Mouse (Mus musculus) MEL (cell line): ENCODE measurements around the gene Sdha. TPM values are rescaled to one million over a fixed set of nuclear protein-coding genes. Genes with fewer than 3 reads are reported as not detected.

ENCODE experiments used
- DNase-seq: peaks from one replicate; pipeline ENCODE4 v3.0.0; 2011; ENCODE audit warnings: low read depth, low spot score
- H3K27ac ChIP-seq: 2 replicates; pipeline ENCODE4 v1.5.1; 2012; ENCODE audit warnings: low read depth, mild to moderate bottlenecking, control low read depth, low read length, moderate library complexity; ENCODE audit not compliant: control insufficient read depth
- H3K27me3 ChIP-seq, 2 experiments: fragments of 150-350 bp in 1 of 2; sonication (generic) in 1 of 2; 2 replicates each; pipeline ENCODE4 v1.6.1; 2012; ENCODE audit warnings: low read length in 2 of 2, mild to moderate bottlenecking in 2 of 2, improper control_type of control experiment in 1 of 2, moderate library complexity in 1 of 2; ENCODE audit not compliant: insufficient read depth in 2 of 2, control insufficient read depth in 1 of 2
- H3K36me3 ChIP-seq, 2 experiments: 2 replicates each; pipeline ENCODE4 v1.6.1; 2012 to 2014; ENCODE audit warnings: low read length in 2 of 2, improper control_type of control experiment in 1 of 2, inconsistent platforms in 1 of 2, mild to moderate bottlenecking in 1 of 2; ENCODE audit not compliant: insufficient read depth in 2 of 2, control insufficient read depth in 1 of 2
- H3K4me1 ChIP-seq, 2 experiments: fragments of 150-350 bp in 1 of 2; sonication (generic) in 1 of 2; 2 replicates each; pipeline ENCODE4 v1.6.1; 2012; ENCODE audit warnings: low read length in 2 of 2, improper control_type of control experiment in 1 of 2, mild to moderate bottlenecking in 1 of 2; ENCODE audit not compliant: insufficient read depth in 2 of 2, control insufficient read depth in 1 of 2
- H3K4me3 ChIP-seq, 2 experiments: fragments of 150-350 bp in 1 of 2; sonication (generic) in 1 of 2; 2 replicates each; pipeline ENCODE4 v1.5.1; 2012; ENCODE audit warnings: low read depth in 2 of 2, low read length in 2 of 2, mild to moderate bottlenecking in 2 of 2, moderate library complexity in 2 of 2, control low read depth in 1 of 2, improper control_type of control experiment in 1 of 2; ENCODE audit not compliant: control insufficient read depth in 1 of 2, insufficient read depth in 1 of 2
- H3K79me2 ChIP-seq: 2 replicates; pipeline ENCODE4 v1.6.1; 2012; ENCODE audit warnings: mild to moderate bottlenecking, low read length, moderate library complexity; ENCODE audit not compliant: control insufficient read depth, poor library complexity, insufficient read depth
- H3K9ac ChIP-seq: 2 replicates; pipeline ENCODE4 v1.6.1; 2012; ENCODE audit warnings: low read depth, mild to moderate bottlenecking, control low read depth, low read length, moderate library complexity; ENCODE audit not compliant: control insufficient read depth, poor library complexity, severe bottlenecking
- H3K9me3 ChIP-seq: fragments of 150-350 bp; sonication (generic); replicated peaks from 2 replicates; pipeline ENCODE4 v1.6.1; 2012; ENCODE audit warnings: mild to moderate bottlenecking, low read length, improper control_type of control experiment, moderate library complexity; ENCODE audit not compliant: insufficient read depth
- BHLHE40 ChIP-seq: IDR thresholded peaks from 2 replicates; pipeline ENCODE4 v1.6.1; 2012; ENCODE audit warnings: low read depth, mild to moderate bottlenecking, inconsistent platforms, low read length, improper control_type of control experiment, borderline replicate concordance
- CHD1 ChIP-seq: IDR thresholded peaks from 2 replicates; pipeline ENCODE4 v1.6.1; 2012; ENCODE audit warnings: low read depth, mild to moderate bottlenecking, inconsistent platforms, low read length, improper control_type of control experiment
- CHD2 ChIP-seq: IDR thresholded peaks from 2 replicates; pipeline ENCODE4 v1.6.1; 2011; ENCODE audit warnings: low read length, improper control_type of control experiment
- CTCF ChIP-seq, 3 experiments: IDR thresholded peaks in 2 of 3; conservative IDR thresholded peaks in 1 of 3; 2 replicates each; pipeline ENCODE4 v1.5.1; 2011 to 2012; ENCODE audit warnings: low read length in 3 of 3, low read depth in 2 of 3, mild to moderate bottlenecking in 2 of 3, improper control_type of control experiment in 1 of 3, inconsistent platforms in 1 of 3, mixed read lengths in 1 of 3, moderate library complexity in 1 of 3; ENCODE audit not compliant: control insufficient read depth in 1 of 3, insufficient read depth in 1 of 3, poor library complexity in 1 of 3, severe bottlenecking in 1 of 3
- E2F4 ChIP-seq: IDR thresholded peaks from 2 replicates; pipeline ENCODE4 v1.6.1; 2011; ENCODE audit warnings: low read depth, low read length, improper control_type of control experiment, borderline replicate concordance
- ELF1 ChIP-seq: IDR thresholded peaks from 2 replicates; pipeline ENCODE4 v1.6.1; 2014; ENCODE audit warnings: low read depth, mild to moderate bottlenecking, inconsistent platforms, low read length, improper control_type of control experiment, moderate library complexity
- EP300 ChIP-seq, 2 experiments: IDR thresholded peaks; 2 replicates each; pipeline ENCODE4 v1.6.1; 2011; ENCODE audit warnings: improper control_type of control experiment in 2 of 2, low read length in 2 of 2, low read depth in 1 of 2, mild to moderate bottlenecking in 1 of 2
- GABPA ChIP-seq: IDR thresholded peaks from 2 replicates; pipeline ENCODE4 v1.6.1; 2012; ENCODE audit warnings: low read depth, mild to moderate bottlenecking, inconsistent platforms, low read length, improper control_type of control experiment, moderate library complexity
- GATA1 ChIP-seq: IDR thresholded peaks from 2 replicates; pipeline ENCODE4 v1.6.1; 2011; ENCODE audit warnings: low read depth, low read length, improper control_type of control experiment
- HCFC1 ChIP-seq: IDR thresholded peaks from 2 replicates; pipeline ENCODE4 v1.6.1; 2012; ENCODE audit warnings: low read depth, mild to moderate bottlenecking, inconsistent platforms, low read length, improper control_type of control experiment, moderate library complexity
- JUND ChIP-seq: IDR thresholded peaks from 2 replicates; pipeline ENCODE4 v1.6.1; 2011; ENCODE audit warnings: low read depth, mild to moderate bottlenecking, improper control_type of control experiment, low read length
- KAT2A ChIP-seq: conservative IDR thresholded peaks from 2 replicates; pipeline ENCODE4 v1.6.1; 2012; ENCODE audit warnings: low read depth, low read length, improper control_type of control experiment, inconsistent platforms
- MAFK ChIP-seq: IDR thresholded peaks from 2 replicates; pipeline ENCODE4 v1.6.1; 2011; ENCODE audit warnings: low read depth, mild to moderate bottlenecking, low read length, improper control_type of control experiment, borderline replicate concordance
- MAX ChIP-seq: IDR thresholded peaks from 2 replicates; pipeline ENCODE4 v1.6.1; 2011; ENCODE audit warnings: low read length, improper control_type of control experiment
- MAZ ChIP-seq: IDR thresholded peaks from 2 replicates; pipeline ENCODE4 v1.6.1; 2012; ENCODE audit warnings: low read depth, mild to moderate bottlenecking, inconsistent platforms, low read length, improper control_type of control experiment
- MEF2A ChIP-seq: IDR thresholded peaks from 2 replicates; pipeline ENCODE4 v1.6.1; 2014; ENCODE audit warnings: low read depth, mild to moderate bottlenecking, inconsistent platforms, low read length, improper control_type of control experiment; ENCODE audit not compliant: poor library complexity, insufficient replicate concordance, severe bottlenecking; ENCODE audit errors: extremely low read depth
- MXI1 ChIP-seq: IDR thresholded peaks from 2 replicates; pipeline ENCODE4 v1.6.1; 2011; ENCODE audit warnings: mild to moderate bottlenecking, low read depth, low read length, improper control_type of control experiment
- MYB ChIP-seq: IDR thresholded peaks from 2 replicates; pipeline ENCODE4 v1.6.1; 2011; ENCODE audit warnings: mild to moderate bottlenecking, low read depth, low read length, improper control_type of control experiment
- MYC ChIP-seq: IDR thresholded peaks from 2 replicates; pipeline ENCODE4 v1.6.1; 2011; ENCODE audit warnings: low read depth, mild to moderate bottlenecking, low read length, improper control_type of control experiment, moderate library complexity
- NELFE ChIP-seq: IDR thresholded peaks from 2 replicates; pipeline ENCODE4 v1.6.1; 2011; ENCODE audit warnings: low read depth, low read length, improper control_type of control experiment
- NRF1 ChIP-seq: IDR thresholded peaks from 2 replicates; pipeline ENCODE4 v1.6.1; 2014; ENCODE audit warnings: low read depth, mild to moderate bottlenecking, inconsistent platforms, low read length, improper control_type of control experiment, moderate library complexity; ENCODE audit not compliant: poor library complexity, insufficient read depth, severe bottlenecking
- POLR2A ChIP-seq, 2 experiments: IDR thresholded peaks; 2 replicates each; pipeline ENCODE4 v1.6.1; 2011 to 2012; ENCODE audit warnings: low read length in 2 of 2, mild to moderate bottlenecking in 2 of 2, control low read depth in 1 of 2, improper control_type of control experiment in 1 of 2, low read depth in 1 of 2, moderate library complexity in 1 of 2; ENCODE audit not compliant: control insufficient read depth in 1 of 2, insufficient read depth in 1 of 2, poor library complexity in 1 of 2
- POLR2AphosphoS5 ChIP-seq: IDR thresholded peaks from 2 replicates; pipeline ENCODE4 v1.6.1; 2012; ENCODE audit warnings: low read depth, borderline replicate concordance, mild to moderate bottlenecking, inconsistent platforms, low read length, moderate library complexity, mixed read lengths
- RAD21 ChIP-seq: IDR thresholded peaks from 2 replicates; pipeline ENCODE4 v1.6.1; 2011; ENCODE audit warnings: mild to moderate bottlenecking, low read depth, low read length, improper control_type of control experiment
- RCOR1 ChIP-seq: IDR thresholded peaks from 2 replicates; pipeline ENCODE4 v1.6.1; 2012; ENCODE audit warnings: low read depth, mild to moderate bottlenecking, inconsistent platforms, low read length, improper control_type of control experiment
- SIN3A ChIP-seq: IDR thresholded peaks from 2 replicates; pipeline ENCODE4 v1.6.1; 2012; ENCODE audit warnings: low read length, improper control_type of control experiment, inconsistent platforms
- SMC3 ChIP-seq: IDR thresholded peaks from 2 replicates; pipeline ENCODE4 v1.6.1; 2011; ENCODE audit warnings: low read depth, low read length, improper control_type of control experiment
- TAL1 ChIP-seq: IDR thresholded peaks from 2 replicates; pipeline ENCODE4 v1.6.1; 2012; ENCODE audit warnings: mild to moderate bottlenecking, inconsistent platforms, low read length, moderate library complexity, mixed read lengths
- TCF12 ChIP-seq: IDR thresholded peaks from 2 replicates; pipeline ENCODE4 v1.6.1; 2014; ENCODE audit warnings: low read depth, mild to moderate bottlenecking, inconsistent platforms, low read length, improper control_type of control experiment, moderate library complexity
- UBTF ChIP-seq: IDR thresholded peaks from 2 replicates; pipeline ENCODE4 v1.6.1; 2012; ENCODE audit warnings: low read depth, mild to moderate bottlenecking, inconsistent platforms, low read length, improper control_type of control experiment, moderate library complexity, borderline replicate concordance; ENCODE audit not compliant: insufficient read depth
- USF1 ChIP-seq: IDR thresholded peaks from 2 replicates; pipeline ENCODE4 v1.6.1; 2014; ENCODE audit warnings: low read depth, mild to moderate bottlenecking, inconsistent platforms, low read length, improper control_type of control experiment, moderate library complexity
- USF2 ChIP-seq, 2 experiments: IDR thresholded peaks; 2 replicates each; pipeline ENCODE4 v1.6.1; 2011 to 2012; ENCODE audit warnings: improper control_type of control experiment in 2 of 2, low read length in 2 of 2, borderline replicate concordance in 1 of 2, inconsistent platforms in 1 of 2, low read depth in 1 of 2, mild to moderate bottlenecking in 1 of 2; ENCODE audit not compliant: insufficient read depth in 1 of 2
- ZC3H11A ChIP-seq: IDR thresholded peaks from 2 replicates; pipeline ENCODE4 v1.6.1; 2012; ENCODE audit warnings: low read depth, mild to moderate bottlenecking, inconsistent platforms, low read length, improper control_type of control experiment
- ZKSCAN1 ChIP-seq: IDR thresholded peaks from 2 replicates; pipeline ENCODE4 v1.6.1; 2012; ENCODE audit warnings: low read depth, mild to moderate bottlenecking, inconsistent platforms, low read length, improper control_type of control experiment, moderate library complexity
- ZMIZ1 ChIP-seq: IDR thresholded peaks from 2 replicates; pipeline ENCODE4 v1.6.1; 2012; ENCODE audit warnings: low read depth, mild to moderate bottlenecking, inconsistent platforms, low read length, improper control_type of control experiment, moderate library complexity
- ZNF384 ChIP-seq: IDR thresholded peaks from 2 replicates; pipeline ENCODE4 v1.6.1; 2012; ENCODE audit warnings: low read depth, mild to moderate bottlenecking, inconsistent platforms, low read length, improper control_type of control experiment
- polyA plus RNA-seq, 2 experiments: library from polyadenylated mRNA; stranded (reverse) in 1 of 2; unstranded in 1 of 2; fragments of >175 nt in 1 of 2; fragments of >200 nt in 1 of 2; gene quantifications; 2 replicates each; pipeline versions ENCODE4 v1.2.1 to v1.2.4; 2012; ENCODE audit warnings: low replicate concordance in 2 of 2, low read depth in 1 of 2; ENCODE audit not compliant: insufficient read length in 2 of 2, insufficient read depth in 1 of 2, missing spikeins in 1 of 2
- total RNA-seq: library from RNA; depleted of rRNA; stranded (reverse); fragments of 300-350 nt; gene quantifications from 2 replicates; pipeline ENCODE4 v1.2.3, GENCODE M21; 2012

Gene Sdha
- total and polyA plus RNA-seq, 3 experiments: 68.6 to 214 (median 145) TPM

DNA sequence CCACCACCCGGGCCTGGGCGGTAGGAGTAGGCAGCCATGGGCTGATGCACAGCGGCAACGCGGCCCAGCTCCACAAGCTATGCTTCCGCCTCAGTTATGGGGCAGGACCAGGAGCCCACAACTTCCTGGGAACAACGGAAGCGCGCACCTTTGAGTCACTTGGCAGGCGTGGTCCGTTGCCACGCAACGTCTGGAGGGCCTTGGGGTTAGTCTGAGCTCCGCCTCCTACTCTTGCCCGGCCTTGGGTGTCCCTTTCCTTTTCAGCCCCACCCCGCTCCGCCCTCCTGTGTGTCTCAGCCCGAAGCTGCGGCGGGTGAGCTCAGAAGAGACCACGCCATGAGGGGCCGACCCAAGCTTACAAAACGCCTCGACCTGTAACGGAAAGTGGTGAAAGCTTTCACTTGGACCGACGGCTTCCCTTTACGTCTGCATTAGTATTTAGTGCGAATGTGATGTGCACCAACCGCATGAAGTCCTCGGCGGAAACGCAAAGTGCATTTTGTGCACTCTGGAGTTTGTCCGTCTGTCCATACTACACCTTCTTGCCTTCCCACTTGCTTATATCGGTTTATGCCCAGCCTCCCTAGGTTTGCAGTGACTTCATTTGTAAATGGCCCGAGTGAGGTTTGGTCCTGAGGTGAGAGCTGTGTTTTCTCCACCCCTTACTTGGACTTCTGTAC, 32.8 kb downstream of the Sdha start, which contains the start of gene Pdcd6:
Pdcd6 (minus strand) TSS at position 411 of the 680 bp plus-strand sequence.
- Histone ChIP-seq H3K4me3 (peak within 1 kb of the TSS; percentile 78 to 94), H3K9ac (peak within 1 kb of the TSS; percentile 91), H3K9me3 (no peaks in the 10 kb centered on the region), H3K79me2 (peaks cover 20% of the 10 kb centered on the region), H3K27ac (peak within 1 kb of the TSS; percentile 79), H3K4me1 (peaks cover 8 to 12% of the 10 kb centered on the region in 2 experiments), H3K36me3 (peaks cover 6 to 24% of the 10 kb centered on the region in 2 experiments), H3K27me3 (no peaks in the 10 kb centered on the region)
- DNase-seq: peak; percentile 99
- TF ChIP-seq CTCF (IDR thresholded peaks at IDR 0.05 in 2 of 3, conservative IDR thresholded peaks at IDR 0.05 in 1 of 3; ENCODE audit: control insufficient read depth in 1 of 3, insufficient read depth in 1 of 3, low read depth in 2 of 3, low read length in 3 of 3, poor library complexity in 1 of 3, severe bottlenecking in 1 of 3) (no peak), KAT2A (no peak), MYC (peak; percentile 68), MXI1 (peak; percentile 91; the same call in 1 of the 2 replicates), ELF1 (peak; percentile 88), NELFE (peak; percentile 79), CHD1 (no peak), MAZ (no peak; the same call in 1 of the 2 replicates), JUND (no peak), GABPA (no peak), BHLHE40 (no peak), ZNF384 (no peak), SMC3 (no peak), UBTF (no peak), CHD2 (no peak), NRF1 (no peak), MYB (no peak), RCOR1 (no peak), E2F4 (no peak), ZMIZ1 (peak; percentile 81), USF1 (0 out of 2 replicates have a peak, but pooled peaks have one; percentile 35), MEF2A (no peak), TCF12 (0 out of 2 replicates have a peak, but pooled peaks have one; percentile 12), ZC3H11A (no peak), SIN3A (peak; percentile 96), ZKSCAN1 (no peak), MAX (peak; percentile 51; the same call in 1 of the 2 replicates), POLR2AphosphoS5 (no peak), MAFK (no peak), USF2 (IDR thresholded peaks at IDR 0.05; ENCODE audit: borderline replicate concordance in 1 of 2, insufficient read depth in 1 of 2, low read depth in 1 of 2, low read length in 2 of 2) (no peak), TAL1 (no peak), POLR2A (IDR thresholded peaks at IDR 0.05; ENCODE audit: control insufficient read depth in 1 of 2, insufficient read depth in 1 of 2, low read depth in 1 of 2, low read length in 2 of 2, poor library complexity in 1 of 2) (peak; percentile 59 to 86; a peak in 3 of 4 replicates), EP300 (IDR thresholded peaks at IDR 0.05; ENCODE audit: low read depth in 1 of 2, low read length in 2 of 2) (no peak), RAD21 (no peak), HCFC1 (peak; percentile 86), GATA1 (no peak)
